Mouse (Mus musculus) lung, postnatal 0 days (tissue): ENCODE results near the gene Phpt1.

Experiments used
- CTCF ChIP-seq: IDR thresholded peaks from 2 replicates; pipeline ENCODE4 v1.5.1; 2016; ENCODE audit warnings: antibody characterized with exemption, mild to moderate bottlenecking
- EP300 ChIP-seq: IDR thresholded peaks from 2 replicates; pipeline ENCODE4 v1.6.1; 2016; ENCODE audit warnings: antibody characterized with exemption, mild to moderate bottlenecking, control low read depth

DNA sequence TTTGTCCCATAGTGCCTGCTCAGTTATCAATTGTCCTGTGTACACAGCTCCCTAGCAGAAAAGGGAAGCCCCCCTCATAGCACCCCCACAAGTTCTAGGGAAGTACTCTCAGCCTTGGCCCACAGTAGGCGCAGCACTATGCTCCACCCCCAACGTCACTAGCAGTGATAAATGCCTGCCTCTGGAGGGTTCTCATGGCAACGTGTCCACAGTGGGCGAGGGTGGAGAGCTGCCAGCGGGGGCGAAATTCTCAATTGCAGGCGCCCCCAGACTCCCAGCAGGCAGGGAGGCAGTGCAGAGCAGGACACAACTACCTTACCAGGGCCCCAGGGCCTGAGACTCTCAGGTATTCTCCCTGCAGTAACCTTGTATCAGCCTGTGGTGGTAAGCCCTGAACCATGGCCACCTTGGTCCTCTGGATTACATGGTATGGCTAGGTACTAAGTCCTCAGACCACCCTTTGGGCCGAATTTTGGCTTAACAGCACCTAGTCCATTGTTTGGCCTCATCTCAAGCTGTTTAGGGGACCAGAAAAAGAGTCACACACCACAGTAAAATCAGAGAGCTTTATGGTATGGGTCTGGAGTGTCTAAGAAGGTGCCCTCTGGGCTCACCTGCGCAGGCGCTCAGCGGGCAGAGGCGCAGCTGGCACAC is 7.6 kb upstream of the Phpt1 start:
- TF ChIP-seq CTCF (no peak), EP300 (no peak)
